Mouse (Mus musculus): ENCODE data around the gene Hoxd9.

The Hoxd9 gene

GRCm38 (mm10) chr2:74749337-74750121 lies 52.0 kb downstream of the Hoxd9 start:
- no peak for DNase-seq (ENCODE audit: low spot score)

All from urinary bladder, postnatal 14 days (tissue).